Mouse (Mus musculus): ENCODE measurements at regions not wholly inside any gene's neighbourhood (a gene's known extent, or its start where the extent isn't known, plus 50 kb on each side); places are given as distances from the start of the nearest gene placed in this dataset.

DNA sequence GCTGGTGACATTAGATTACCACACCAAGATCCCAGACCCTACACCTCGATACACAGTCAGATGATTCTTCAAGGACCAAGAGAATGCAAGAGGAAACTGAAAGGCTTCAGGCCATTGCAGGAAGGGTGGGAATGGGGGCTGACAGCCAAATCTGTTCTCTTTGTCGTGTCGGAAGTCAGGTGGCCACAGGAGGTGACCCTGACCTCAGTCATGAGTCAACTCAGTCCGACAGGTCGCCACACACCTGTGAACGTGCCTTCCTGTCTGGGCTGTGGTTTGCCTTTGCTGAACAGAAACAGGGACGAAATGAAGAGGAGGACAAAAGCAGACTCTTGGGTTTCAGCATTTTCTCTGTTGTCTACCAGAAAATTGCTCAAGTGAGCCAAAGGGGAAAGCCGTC lies 318.3 kb upstream of the Gm26657 start:
- no peak for DNase-seq

DNA sequence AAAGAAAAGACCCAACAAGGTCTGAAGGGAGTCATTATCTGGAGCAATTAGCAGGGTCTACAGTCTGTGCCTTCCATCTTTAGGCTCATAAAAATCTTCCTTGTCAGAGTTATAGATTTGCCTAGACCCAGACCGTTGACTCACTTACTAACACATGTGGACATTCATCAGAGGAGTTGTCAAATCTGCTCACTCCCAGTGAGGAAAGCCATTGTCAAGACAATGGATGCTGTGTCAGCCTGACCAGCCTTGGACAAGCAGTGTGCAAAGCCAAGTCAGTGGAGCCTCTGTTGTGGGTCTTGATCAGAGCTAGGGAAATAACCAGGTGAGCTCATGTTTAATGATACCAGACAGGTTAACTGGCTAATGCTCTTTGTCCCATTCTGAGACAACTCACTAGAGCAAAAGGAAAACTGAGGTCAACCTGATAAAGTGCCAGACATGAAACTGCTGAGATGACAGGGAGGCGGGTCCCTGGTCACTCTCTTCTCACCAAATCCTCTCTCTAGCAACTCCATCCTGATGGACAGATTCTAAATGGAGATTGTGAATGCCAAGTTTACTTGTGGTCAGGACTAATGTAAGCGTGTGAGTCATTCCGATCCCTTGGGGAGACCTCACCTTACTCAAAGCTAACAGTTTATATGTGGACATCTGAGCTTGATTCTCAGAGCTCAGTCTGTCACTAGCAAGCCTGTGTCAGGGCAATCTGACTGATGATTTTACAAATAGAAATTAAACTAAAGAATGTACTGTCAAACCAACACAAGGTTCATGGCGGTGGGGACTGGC lies 320.6 kb upstream of the Gm26657 start:
- DNase-seq, result no peak

DNA sequence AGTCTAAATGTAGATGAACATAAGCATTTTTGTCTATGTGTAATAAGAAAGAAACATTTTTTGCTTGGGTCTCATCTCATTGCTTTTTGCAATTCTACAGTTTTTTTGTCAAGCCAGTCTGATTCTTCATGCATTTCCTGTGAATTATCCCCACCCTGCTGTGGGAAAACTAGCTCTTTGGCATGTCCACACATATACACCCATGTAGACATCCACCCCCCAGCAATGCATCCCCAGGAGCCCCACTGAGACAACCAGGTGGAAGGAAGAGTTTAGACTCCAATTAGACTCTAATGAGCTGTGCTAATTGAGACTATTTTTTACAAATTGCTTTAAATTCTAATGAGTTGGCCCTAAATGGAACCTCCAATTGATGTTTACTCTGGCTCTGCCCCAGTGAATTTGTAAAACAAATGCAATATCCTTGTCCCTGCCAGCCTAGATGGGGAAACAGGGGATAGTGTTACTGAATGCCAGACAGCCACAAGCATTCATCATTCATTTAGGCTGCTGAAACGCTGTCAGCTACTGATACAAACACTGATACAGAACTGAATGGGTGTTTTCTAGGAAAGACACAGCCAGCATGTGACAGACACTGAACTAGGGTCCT lies 328.7 kb upstream of the Gm26657 start:
- DNase-seq, result no peak

DNA sequence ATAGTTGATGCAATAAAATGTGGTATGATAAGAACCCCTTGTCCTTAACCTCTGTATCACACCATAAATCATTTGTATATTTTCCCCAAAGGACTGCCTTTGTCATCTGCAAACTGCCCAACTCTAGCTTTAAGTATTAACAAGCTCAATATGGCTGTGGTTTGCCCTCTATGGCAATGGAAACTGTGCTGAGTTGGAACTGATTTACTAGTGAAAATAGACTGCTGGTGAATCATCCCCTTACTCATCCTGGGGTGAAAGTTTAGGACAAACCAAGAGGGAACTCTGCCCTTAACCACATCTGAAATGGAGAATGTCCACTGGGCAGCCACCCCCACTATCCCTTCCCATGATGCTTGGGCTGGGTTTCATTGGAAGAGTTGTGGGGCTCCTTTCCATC lies 346.1 kb upstream of the Gm26657 start:
- no peak for DNase-seq

DNA sequence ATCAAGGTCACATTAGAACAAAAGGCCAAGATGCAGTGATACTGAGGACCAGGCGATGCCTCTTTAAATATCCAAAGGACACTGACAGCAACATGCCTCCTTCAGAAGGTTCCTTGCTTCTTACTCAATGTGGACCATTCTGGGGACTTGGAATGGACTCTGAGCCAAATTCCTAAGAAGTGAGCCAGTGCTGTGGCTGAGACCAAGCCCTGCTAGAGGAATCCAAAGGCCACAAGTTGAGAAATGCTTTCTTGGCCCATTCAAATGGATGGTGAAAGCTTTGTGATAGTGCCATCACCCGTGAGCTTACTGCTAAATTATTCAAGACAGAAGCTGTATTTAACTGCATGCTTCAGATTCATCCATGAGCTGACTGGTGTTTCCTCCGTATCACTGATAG lies 352.8 kb upstream of the Gm26657 start:
- peak in 1 of 2 experiments; percentile 6 for DNase-seq

DNA sequence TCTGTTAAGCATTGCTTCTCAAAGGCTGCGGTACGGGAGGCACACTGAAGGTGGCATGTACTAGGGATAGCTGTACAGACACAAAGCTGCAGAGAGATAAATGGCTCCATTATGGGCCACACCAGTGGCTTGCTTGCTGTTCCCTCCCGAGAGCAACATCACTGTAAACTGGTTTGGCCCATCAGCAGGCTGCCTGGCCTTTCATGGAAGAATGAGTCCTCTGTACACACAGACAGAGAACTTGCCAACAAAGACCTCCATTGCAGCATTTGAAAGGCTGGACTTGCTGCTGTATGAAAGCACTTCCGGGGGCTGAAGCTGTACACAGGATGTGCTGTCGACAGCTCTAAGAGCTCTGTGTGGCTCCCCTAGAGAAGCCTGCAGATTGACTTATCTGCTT lies 364.1 kb upstream of the Gm26657 start:
- DNase-seq, result no peak

DNA sequence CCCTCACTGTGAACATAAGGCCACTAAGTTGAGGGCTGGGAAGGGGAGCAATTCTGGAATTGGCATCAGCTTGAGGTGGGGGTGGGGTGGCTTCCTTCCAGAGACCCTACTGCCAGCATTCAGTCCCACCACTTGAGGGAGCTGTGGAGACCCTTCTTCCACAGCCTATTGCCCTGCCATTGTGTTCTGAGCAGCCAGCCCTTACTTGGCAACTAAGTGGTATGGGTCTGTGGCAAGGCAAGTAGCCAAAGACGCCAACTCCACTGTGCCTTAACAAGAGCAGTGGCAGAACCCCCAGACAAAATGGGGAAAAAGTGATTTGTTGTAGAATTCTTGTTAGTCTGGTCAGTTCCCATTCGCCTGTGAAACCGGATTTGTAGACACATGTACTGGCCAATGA lies 365.4 kb upstream of the Gm26657 start:
- no peak for DNase-seq

DNA sequence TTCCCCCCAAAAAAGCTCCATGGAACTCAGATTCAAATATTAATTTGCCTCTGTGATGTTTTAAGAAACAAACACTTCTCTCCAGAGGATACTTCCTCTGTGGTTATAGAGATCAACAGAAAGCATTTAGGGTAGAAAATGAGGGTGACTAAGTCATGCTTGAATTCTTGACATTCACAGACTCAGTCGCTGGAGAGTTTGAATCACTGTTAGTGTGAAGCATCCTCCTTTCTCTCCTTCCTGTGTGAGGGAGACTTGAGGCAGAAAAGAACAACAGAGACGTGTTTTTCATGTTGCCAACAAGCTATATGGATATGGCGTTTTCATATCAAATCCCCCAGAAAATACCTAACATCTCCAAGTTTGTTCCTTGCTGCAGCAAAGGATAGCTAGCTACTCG lies 366.1 kb upstream of the Gm26657 start:
- no peak for DNase-seq

DNA sequence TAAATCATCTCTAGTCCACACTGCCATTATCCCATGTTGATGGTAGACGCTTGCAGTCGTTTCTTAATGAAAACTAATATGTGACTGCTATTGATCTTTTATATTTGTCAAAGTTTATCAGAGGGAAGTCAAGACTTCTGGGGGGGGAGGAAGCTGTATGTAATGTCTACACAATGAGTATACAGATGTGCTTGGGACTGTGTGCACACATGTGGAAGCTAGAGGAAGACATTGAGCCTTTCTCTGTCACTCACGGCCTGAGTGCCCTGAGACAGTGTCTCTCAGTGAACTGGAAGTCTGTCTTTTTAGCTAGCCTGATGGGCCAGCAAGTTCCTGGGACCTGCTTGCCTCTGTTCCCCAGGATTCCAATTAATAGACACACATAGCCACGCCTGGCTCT lies 366.7 kb upstream of the Gm26657 start:
- DNase-seq, result no peak

DNA sequence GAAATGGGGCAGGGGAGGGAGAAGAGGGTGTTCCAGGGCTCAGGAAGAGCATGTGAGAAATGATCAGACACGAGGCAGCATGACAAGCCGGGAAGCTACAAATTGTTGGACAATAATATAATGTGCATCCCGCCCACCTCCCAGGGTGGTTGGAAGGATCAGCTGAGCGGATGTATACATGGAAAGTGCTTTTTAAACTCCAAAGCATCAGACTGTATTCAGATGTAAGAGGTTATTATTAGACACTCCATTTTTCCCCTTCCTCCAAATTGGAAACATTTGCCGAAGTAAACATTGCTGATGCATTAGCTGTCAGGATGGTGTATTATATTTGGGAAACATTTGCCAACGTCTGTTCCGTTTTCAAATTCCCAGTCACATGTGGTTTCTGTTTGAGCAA lies 367.2 kb upstream of the Gm26657 start:
- no peak for DNase-seq

DNA sequence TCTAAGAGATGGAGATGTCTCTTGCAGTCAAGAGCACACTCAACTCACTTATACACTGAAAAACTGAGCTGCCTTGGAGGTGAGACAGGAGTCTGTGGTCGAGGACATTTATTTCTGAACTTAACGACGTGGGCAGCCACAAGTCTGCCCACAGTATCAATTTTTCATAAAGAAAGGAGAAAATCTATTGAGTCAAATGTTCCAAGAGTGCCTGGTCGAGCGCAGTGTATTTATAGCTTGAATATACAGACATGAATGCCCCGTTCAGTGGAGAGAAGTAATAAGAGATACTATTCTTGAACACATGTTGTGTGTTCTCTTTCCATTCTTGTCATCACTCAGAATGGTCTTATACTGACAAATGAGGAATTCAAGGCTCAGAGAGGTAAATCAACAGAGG lies 375.3 kb upstream of the Gm26657 start:
- no peak for DNase-seq

DNA sequence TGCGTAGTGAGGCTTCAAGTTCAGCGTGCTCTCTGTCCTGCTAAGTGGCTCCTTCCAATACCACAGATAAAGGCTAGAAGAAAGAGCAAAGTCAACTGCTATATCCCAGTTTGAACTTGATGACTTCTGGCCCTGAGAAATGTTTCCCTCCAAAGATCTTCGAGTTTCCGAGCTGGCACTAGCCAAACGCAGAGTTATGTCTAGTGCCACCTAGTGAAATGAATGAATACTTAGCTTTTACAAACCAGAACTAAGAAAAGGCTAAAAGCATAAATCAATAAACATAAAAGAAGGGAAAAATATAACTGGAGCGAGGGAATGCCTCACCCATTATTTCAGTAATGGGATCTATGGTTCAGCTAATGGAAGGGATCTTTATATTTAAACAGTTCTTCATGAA lies 377.7 kb upstream of the Gm26657 start:
- peak in 1 of 2 experiments; percentile 21 for DNase-seq

DNA sequence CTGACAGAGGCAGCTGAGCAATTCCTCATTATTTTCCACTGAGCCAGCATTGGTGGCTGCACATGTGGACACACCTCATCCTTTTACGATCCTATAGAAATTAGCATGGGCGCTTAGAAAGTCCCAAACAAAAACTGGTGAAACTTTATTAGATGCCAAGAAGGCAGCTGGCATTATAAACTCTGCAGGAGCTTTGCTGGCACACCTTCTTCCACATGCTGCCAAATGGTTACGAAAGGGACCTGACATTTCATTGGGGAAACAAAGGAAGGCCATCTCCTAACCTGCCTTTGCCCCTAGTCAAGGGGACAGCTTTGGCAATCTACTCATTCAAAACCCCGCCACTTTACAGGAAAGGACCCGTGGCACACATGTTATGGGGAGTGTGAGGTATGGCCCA lies 390.7 kb upstream of the Gm26657 start:
- no peak for DNase-seq

DNA sequence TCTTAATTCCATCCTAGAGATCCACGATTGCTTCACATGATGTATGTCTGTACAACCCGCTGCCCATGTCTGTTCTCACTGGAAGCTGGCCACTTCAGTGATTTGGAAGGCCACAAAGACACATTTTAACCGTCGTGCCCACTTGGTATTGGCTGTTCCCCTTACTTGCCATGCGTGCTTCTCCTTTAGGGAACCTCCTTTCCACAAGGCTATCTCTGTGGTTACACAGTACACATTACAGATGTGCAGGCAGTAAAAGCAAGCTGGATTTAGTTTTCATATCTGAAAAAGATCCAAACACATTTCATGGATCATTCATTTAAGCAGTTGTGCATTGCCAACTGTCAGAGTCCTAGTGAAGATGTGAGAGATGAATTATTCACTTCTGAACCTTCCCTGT lies 414.7 kb upstream of the Gm26657 start:
- no peak for DNase-seq

DNA sequence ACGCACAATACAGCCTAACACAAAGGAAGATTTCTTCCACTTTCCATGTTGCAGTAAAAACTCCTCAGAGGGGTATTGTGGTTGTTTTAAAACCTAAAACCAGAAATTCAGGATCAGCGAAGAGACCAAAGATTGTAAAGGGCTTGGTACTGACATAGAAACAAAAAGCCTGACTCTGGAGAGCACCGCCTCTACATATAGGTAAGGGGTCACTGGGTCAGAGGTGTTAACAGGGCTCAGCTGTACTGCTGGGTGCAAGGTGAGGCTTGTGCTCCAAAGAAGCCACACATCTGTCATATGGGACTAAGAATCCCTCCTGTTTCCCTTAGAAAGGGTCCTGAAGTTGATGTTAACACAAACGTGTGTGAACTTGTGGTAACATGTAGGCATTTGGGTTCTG lies 420.7 kb upstream of the Gm26657 start:
- no peak for DNase-seq

DNA sequence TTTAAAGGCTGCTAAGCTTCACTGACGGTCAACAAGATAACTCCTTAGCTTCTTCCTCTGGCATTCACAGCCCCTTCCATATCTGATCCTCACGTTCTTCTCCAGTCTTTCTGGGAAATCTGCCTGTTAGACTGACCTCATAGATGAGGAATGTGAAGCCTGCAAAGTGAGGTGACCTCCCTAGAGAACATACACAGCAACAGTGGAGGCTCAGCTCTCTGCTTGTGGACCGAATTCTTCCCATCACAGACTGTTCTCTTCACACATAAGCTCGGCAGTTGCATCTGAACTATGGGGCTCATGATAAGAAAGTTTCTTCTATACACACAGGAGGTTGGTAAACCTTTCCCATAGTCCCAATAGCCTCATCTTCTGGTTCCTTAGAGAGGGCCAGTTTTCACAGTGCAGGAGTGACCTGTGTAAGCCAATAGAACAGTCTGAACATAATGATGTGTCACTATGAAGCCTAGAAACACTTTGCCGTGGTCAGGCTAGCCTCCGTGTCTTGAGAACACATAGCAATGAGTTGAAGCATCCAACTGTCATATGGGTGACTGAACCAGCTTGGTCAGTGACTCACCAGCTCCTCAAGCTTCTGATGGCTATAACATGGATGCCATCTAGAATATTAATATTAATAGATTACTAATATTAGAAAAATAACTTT lies 434.1 kb upstream of the Gm26657 start:
- peak in 1 of 2 experiments; percentile 21 for DNase-seq

DNA sequence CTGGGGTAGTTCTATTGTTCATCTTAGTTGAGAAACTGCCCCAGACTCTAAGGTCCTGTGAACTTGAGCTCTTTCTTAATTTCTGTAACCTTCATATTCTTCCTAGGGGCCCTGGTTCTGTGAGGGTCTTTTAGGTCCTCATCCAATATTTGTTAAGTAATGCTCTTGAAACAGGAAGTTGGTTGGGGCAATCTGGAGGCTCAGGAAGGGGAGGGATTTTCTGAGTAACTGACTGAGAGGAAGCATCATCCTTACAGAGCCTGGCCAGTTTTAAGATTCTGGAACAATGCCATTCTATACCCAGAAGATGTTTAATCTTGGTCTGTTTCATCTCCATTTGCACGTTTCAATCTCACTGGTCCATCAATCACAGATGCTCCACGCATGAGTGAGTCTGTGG lies 435.6 kb upstream of the Gm26657 start:
- DNase-seq, result no peak

DNA sequence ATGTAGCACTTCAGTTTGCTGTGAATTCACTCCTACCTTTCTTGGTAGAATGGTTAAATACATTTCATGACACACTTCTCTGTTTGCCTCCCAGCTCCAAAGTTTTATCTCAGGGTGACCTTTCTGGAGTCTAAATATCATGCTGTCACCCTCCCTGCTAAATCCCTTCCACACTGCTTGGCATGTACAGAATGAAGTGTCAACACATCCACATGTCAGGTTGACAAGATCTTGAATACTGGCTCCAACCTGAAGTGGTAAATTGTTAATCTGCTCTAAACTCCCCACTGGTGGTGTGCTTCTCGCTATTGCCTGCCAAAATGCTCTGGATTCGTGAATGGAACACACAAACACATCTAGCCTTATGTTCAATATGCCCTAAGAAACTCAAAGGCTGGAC lies 451.9 kb upstream of the Gm26657 start:
- no peak for DNase-seq

DNA sequence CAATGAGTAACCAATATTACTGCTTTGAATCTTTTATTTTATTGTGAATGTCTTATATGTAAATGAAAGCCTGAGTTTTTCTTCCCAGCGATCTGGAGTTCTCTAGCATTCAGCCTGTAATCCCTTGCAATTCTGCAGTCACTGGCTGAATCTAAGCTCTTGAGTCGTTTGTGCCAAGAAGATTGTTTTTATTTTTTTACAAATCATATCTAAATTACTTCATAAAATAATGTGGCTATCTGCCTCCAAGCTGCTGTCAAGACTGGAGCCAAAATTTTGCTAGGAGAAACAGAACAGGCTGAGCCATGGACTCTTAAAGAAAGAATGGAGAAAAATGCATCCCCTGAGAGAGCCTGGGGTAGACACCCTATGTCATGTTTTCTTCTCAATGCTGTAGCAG lies 455.4 kb upstream of the Gm26657 start:
- peak in 1 of 2 experiments; percentile 4 for DNase-seq

DNA sequence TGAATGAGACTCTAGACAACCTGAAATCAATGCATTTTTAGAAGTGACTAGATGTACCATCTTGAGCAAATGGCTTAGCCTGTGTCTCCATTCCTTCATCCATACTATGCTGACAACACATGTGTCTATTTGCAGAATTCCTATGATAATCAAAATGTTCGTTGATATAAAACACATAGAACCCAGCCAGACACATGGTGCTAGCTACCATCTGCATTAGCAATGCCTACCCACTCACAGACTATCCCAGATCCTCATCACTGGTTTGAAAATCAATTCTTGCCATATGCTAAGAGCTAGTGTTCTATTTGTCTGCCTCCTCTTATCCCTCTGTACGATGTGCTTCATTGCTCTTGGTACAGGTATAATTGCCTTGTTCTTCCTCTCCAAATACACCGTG lies 464.0 kb upstream of the Gm26657 start:
- DNase-seq, result no peak

DNA sequence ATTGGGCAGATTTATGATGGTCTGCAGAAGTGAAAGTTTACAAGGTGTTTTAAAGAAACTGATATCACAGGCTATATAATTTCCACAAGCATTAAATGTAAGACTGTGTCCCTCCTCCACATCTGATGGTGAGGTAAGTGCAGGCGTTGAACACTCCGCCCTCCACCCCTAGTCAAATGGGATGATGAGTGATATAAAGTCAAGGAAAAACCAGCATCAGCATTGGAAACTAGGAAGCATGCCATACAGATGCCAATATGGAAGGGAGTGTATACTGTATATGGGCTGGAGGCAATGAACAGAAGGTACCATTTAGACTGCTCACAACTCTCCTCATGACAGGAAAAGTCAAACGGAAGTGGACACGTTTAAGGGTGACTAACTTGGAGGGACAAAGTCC lies 468.5 kb upstream of the Gm26657 start:
- DNase-seq, result no peak

DNA sequence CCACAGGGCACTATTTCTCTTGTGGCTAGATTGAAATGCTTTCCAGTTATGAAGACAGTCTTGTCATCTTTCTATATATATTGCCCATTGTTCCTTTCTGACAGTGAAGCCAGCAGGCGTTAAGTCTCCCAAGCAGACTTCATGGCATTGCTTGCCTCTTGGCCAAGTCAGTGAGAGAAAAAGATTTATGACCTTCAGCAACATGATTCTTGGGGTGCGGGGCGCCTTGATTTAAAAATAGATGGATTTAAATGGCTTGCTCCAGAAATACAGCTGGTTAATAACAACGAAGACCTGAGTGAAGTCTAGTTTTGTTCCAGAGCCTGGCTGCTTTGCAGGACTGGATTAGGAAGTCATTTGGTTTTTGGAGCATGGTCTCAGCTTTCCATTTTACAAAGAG lies 475.2 kb upstream of the Gm26657 start:
- DNase-seq, result no peak

DNA sequence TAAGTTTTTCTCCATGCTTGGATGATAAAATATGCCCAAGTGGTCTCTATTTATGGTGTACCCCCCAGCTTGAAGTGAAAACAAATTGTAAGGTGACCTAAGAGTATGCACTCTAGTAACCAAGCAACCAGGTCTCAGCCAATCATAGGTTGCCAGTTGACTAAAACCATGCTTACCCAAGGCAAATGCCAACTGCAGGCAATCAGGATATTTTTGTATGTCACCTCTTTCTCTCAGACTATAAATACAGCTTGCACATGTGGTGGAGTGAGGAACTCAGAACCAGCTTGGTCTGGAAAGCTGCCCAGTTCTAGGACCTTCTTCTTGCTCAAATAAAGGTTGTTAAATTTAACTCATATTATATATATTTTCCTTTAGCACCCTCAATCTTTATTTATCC lies 476.0 kb upstream of the Gm26657 start:
- no peak for DNase-seq

DNA sequence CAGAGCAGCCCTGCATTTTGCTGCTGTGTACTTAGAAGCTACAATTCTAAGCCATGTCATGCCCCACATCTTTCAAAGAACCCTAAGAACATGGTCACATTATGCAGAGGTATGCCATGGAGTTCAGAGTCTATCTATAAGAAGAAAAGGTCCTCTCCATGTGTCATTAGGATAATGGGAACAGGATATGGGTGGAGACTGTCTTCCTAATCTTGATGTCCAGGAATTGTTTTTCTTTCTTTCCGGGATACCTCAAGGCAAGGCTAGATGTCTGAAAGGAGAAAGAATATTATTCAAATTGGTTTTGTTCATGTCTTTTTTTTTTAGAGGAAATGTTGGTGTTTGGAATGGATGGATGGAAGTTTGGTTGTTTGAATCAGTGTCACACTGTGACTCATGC lies 477.3 kb upstream of the Gm26657 start:
- DNase-seq, result no peak
